Mouse (Mus musculus) C2C12 (cell line): ENCODE measurements around the gene Clint1. TPM values are rescaled to one million over a fixed set of nuclear protein-coding genes. Genes with fewer than 3 reads are reported as not detected.

ENCODE experiments used
- H3K27me3 ChIP-seq: one replicate; pipeline ENCODE4 v1.6.1; 2011; ENCODE audit not compliant: control insufficient read depth, insufficient read depth, insufficient read length
- H3K36me3 ChIP-seq: one replicate; pipeline ENCODE4 v1.6.1; 2011; ENCODE audit not compliant: control insufficient read depth, insufficient read depth
- H3K4me3 ChIP-seq: one replicate; pipeline ENCODE4 v1.5.1; 2011; ENCODE audit warnings: mild to moderate bottlenecking, control low read depth; ENCODE audit not compliant: poor library complexity, insufficient read depth, severe bottlenecking
- H3K79me2 ChIP-seq: one replicate; pipeline ENCODE4 v1.6.1; 2011; ENCODE audit not compliant: control insufficient read depth, insufficient read depth
- H3K79me3 ChIP-seq: one replicate; pipeline ENCODE4 v1.6.1; 2011; ENCODE audit warnings: low read depth, control low read depth
- H3ac ChIP-seq: one replicate; pipeline ENCODE3; 2011; ENCODE audit warnings: low read depth; ENCODE audit not compliant: control insufficient read depth, insufficient read length
- CEBPB ChIP-seq: IDR thresholded peaks from one replicate; pipeline ENCODE4 v1.6.1; 2011; ENCODE audit warnings: low read depth, mild to moderate bottlenecking, control low read depth, moderate library complexity
- CTCF ChIP-seq: IDR thresholded peaks from one replicate; pipeline ENCODE4 v1.5.1; 2011; ENCODE audit not compliant: control insufficient read depth, insufficient read depth, insufficient read length
- FOSL1 ChIP-seq: IDR thresholded peaks from one replicate; pipeline ENCODE4 v1.8.0; 2011; ENCODE audit warnings: mild to moderate bottlenecking, low read length; ENCODE audit not compliant: poor library complexity, insufficient read depth, severe bottlenecking
- MAX ChIP-seq: IDR thresholded peaks from one replicate; pipeline ENCODE4 v1.6.1; 2011; ENCODE audit warnings: mild to moderate bottlenecking, control low read depth
- MYOD1 ChIP-seq: IDR thresholded peaks from one replicate; pipeline ENCODE4 v1.6.1; 2011; ENCODE audit warnings: low read depth; ENCODE audit not compliant: control insufficient read depth, insufficient read length
- MYOG ChIP-seq: IDR thresholded peaks from one replicate; pipeline ENCODE4 v1.6.1; 2011; ENCODE audit not compliant: control insufficient read depth, insufficient read length; ENCODE audit errors: extremely low read depth
- USF1 ChIP-seq: IDR thresholded peaks from one replicate; pipeline ENCODE4 v1.6.1; 2011; ENCODE audit warnings: low read depth, mild to moderate bottlenecking, control low read depth, moderate library complexity
- polyA plus RNA-seq: library from polyadenylated mRNA; unstranded; fragments of >200 nt; fragmentation: generic; extraction: Trizol; gene quantifications from one replicate; pipeline ENCODE4 v1.2.1, GENCODE M21; 2012; ENCODE audit warnings: missing spikeins

Clint1 gene
- polyA plus RNA-seq, 1 experiment = 31.9 TPM

- H3ac ChIP-seq = no peak overlapping the region
- no peaks in the 10 kb centered on the region for H3K79me2 ChIP-seq
- no peaks in the 10 kb centered on the region for H3K27me3 ChIP-seq
- H3K79me3 ChIP-seq = no peaks in the 10 kb centered on the region
- H3K36me3 ChIP-seq = peaks cover 62% of the 10 kb centered on the region
- TF ChIP-seq CEBPB = no peak
- TF ChIP-seq CTCF = no peak
- no peak for TF ChIP-seq MYOD1
- TF ChIP-seq MYOG = no peak
- no peak for TF ChIP-seq USF1
- no peak for TF ChIP-seq FOSL1
- TF ChIP-seq MAX = no peak
- H3K4me3 ChIP-seq = no peak overlapping the region
Measured at GRCm38 (mm10) chr11:45906109-45906786, 54.4 kb downstream of the Clint1 start.

- no peak for TF ChIP-seq MAX
- no peaks in the 10 kb centered on the region for H3K79me2 ChIP-seq
- H3ac ChIP-seq = no peak overlapping the region
- peaks cover 71% of the 10 kb centered on the region for H3K36me3 ChIP-seq
- no peaks in the 10 kb centered on the region for H3K79me3 ChIP-seq
- no peak overlapping the region for H3K4me3 ChIP-seq
- no peaks in the 10 kb centered on the region for H3K27me3 ChIP-seq
Measured at GRCm38 (mm10) chr11:45907301-45907700, 55.5 kb downstream of the Clint1 start.

- peaks cover 74% of the 10 kb centered on the region for H3K36me3 ChIP-seq
- no peaks in the 10 kb centered on the region for H3K27me3 ChIP-seq
- TF ChIP-seq MYOG (no peak), USF1 (no peak), CEBPB (no peak), MYOD1 (no peak), MAX (no peak), CTCF (no peak), FOSL1 (no peak)
- H3K4me3 ChIP-seq = no peak overlapping the region
- H3K79me3 ChIP-seq = no peaks in the 10 kb centered on the region
- no peak overlapping the region for H3ac ChIP-seq
- no peaks in the 10 kb centered on the region for H3K79me2 ChIP-seq
Measured at GRCm38 (mm10) chr11:45908070-45908469, 56.2 kb downstream of the Clint1 start.

GRCm38 (mm10) chr11:45908894-45909293 lies 57.0 kb downstream of the Clint1 start:
- H3K79me3 ChIP-seq = no peaks in the 10 kb centered on the region
- H3ac ChIP-seq = no peak overlapping the region
- H3K36me3 ChIP-seq = peaks cover 67% of the 10 kb centered on the region
- no peak overlapping the region for H3K4me3 ChIP-seq
- H3K27me3 ChIP-seq = no peaks in the 10 kb centered on the region
- no peaks in the 10 kb centered on the region for H3K79me2 ChIP-seq
- TF ChIP-seq MYOG = no peak
- no peak for TF ChIP-seq CEBPB
- TF ChIP-seq CTCF = no peak
- no peak for TF ChIP-seq MYOD1
- TF ChIP-seq FOSL1 = no peak
- no peak for TF ChIP-seq USF1
- no peak for TF ChIP-seq MAX

- no peaks in the 10 kb centered on the region for H3K79me2 ChIP-seq
- TF ChIP-seq MAX (no peak), USF1 (no peak), FOSL1 (no peak), CTCF (no peak), MYOD1 (no peak), MYOG (no peak), CEBPB (no peak)
- H3K36me3 ChIP-seq = peaks cover 62% of the 10 kb centered on the region
Measured at GRCm38 (mm10) chr11:45910701-45911100, 58.9 kb downstream of the Clint1 start.

GRCm38 (mm10) chr11:45916196-45916595 lies 64.3 kb downstream of the Clint1 start:
- Histone ChIP-seq H3K79me3 (no peaks in the 10 kb centered on the region), H3K4me3 (no peak overlapping the region), H3K27me3 (no peaks in the 10 kb centered on the region), H3ac (no peak overlapping the region), H3K36me3 (peaks cover 12% of the 10 kb centered on the region), H3K79me2 (no peaks in the 10 kb centered on the region)
- TF ChIP-seq CEBPB (no peak), MAX (no peak), MYOG (no peak), CTCF (no peak), MYOD1 (no peak), FOSL1 (no peak), USF1 (no peak)

More at GRCm38 (mm10) chr11:45910701-45911100, 58.9 kb downstream of the Clint1 start:
- H3ac ChIP-seq = no peak overlapping the region
- no peak overlapping the region for H3K4me3 ChIP-seq
- H3K79me3 ChIP-seq = no peaks in the 10 kb centered on the region
- no peaks in the 10 kb centered on the region for H3K27me3 ChIP-seq
